Mouse (Mus musculus): ENCODE data around the gene Rfx7. TPM values are rescaled to one million over a fixed set of nuclear protein-coding genes. Genes with fewer than 3 reads are reported as not detected.
"Not testable (repeated sequence)": the region's sequence is repeated elsewhere in the genome, so short reads cannot be mapped to it uniquely, and the experiment has no call there.

Gene Rfx7
- polyA plus RNA-seq, 1 experiment from 2014 or later, result 15.0 TPM

DNA sequence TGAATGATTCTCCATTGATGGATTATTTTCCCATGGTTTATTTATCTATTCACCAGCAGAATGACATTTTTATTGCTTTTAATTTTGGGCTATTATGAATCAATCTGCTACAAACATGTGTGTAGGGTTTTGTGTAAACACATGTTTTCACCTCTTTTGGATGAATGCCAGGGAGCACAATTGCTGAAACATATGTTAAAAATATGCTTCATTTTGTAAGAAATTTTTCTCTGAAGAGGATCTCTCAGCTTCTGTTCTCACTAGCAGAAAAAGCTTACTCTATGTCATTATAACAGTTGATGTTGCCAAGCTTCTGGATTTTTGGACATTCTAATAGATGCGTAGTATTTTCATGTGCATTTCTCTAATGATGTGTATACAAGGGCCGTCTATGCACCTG lies 28.3 kb downstream of the Rfx7 start:
- H3K27ac ChIP-seq (replicated peaks), result no peak overlapping the region
- WGBS, result 81% methylated on average over 2 of the region's 2 CpGs
- no peaks in the 10 kb centered on the region for H3K4me1 ChIP-seq (replicated peaks)
- ATAC-seq (ENCODE audit: low read depth), result no peak
- no peak overlapping the region for H3K9ac ChIP-seq
- no peaks in the 10 kb centered on the region for H3K27me3 ChIP-seq
- H3K4me2 ChIP-seq, result no peak overlapping the region
- H3K36me3 ChIP-seq, result no peaks in the 10 kb centered on the region
- no peaks in the 10 kb centered on the region for H3K9me3 ChIP-seq
- no peak overlapping the region for H3K4me3 ChIP-seq

DNA sequence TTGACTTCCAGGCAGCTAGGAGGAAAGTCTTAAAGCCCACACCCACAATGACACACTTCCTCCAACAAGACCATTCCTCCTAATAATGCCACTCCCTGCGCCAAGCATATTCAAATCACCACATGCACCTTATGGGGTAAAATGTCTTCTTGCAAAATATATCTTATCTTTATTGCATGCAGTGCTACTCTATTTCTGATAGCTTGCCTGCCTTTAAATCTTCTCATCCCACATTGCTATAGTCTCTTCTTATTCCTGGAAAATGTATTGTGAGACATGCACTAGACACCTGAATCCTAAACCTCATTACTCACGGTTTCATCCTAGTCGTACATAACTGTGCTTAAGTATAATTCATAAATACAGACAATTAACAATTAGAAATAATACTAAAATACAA lies 31.2 kb downstream of the Rfx7 start:
- 94% methylated on average over 3 of the region's 3 CpGs for WGBS
- Histone ChIP-seq H3K9me3 (no peaks in the 10 kb centered on the region), H3K4me3 (no peak overlapping the region), H3K4me1 (replicated peaks) (no peaks in the 10 kb centered on the region), H3K36me3 (0 out of 2 replicates have a peak, but pooled peaks cover 3% of the 10 kb centered on the region), H3K27me3 (no peaks in the 10 kb centered on the region), H3K27ac (replicated peaks) (no peak overlapping the region), H3K9ac (no peak overlapping the region), H3K4me2 (no peak overlapping the region)
- ATAC-seq (ENCODE audit: low read depth), result no peak

DNA sequence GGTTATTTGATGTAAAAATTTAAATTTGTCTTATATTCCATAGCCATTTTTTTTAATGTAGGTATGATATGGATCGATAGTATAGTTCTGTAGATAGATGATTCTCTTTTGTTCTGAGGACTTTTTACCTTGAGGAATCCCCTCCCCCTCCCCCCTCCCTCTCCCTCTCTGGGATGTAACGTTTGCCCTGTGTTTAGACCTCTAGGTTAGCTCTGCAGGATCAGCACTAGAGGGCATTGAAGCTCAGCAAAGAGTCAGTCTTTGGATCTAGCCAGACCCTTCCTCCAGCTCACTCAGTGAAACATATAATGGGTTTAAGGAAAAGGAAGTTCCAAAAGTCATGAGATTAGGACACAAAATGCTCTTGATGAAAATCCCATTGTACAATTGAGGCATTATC lies 35.1 kb downstream of the Rfx7 start:
- Histone ChIP-seq H3K4me2 (no peak overlapping the region), H3K36me3 (0 out of 2 replicates have a peak, but pooled peaks cover 3% of the 10 kb centered on the region), H3K9ac (no peak overlapping the region), H3K4me3 (no peak overlapping the region), H3K27ac (replicated peaks) (no peak overlapping the region), H3K9me3 (no peaks in the 10 kb centered on the region), H3K4me1 (replicated peaks) (no peaks in the 10 kb centered on the region), H3K27me3 (no peaks in the 10 kb centered on the region)
- 63% methylated on average over 2 of the region's 2 CpGs for WGBS
- ATAC-seq (ENCODE audit: low read depth), result no peak

DNA sequence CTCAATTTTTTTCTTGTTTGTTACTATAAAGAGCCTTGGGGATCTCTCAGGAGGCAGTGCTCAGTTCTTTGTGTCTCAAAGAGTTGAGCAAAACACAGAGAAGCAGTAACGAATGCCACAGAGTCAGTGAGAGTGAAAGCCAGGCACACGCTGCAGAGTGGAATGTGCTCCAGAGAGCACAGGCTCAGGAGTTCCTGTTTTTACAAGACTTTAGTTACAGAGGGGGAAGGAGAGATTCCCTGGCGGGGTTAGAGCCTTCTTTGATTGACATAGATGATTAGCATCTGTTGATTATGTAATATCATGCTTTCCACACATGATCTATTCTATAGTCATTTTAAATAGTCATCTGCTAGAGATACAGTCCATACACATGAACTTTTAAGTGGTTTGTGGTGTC lies 48.2 kb downstream of the Rfx7 start:
- Histone ChIP-seq H3K4me2 (no peak overlapping the region), H3K27ac (replicated peaks) (no peak overlapping the region), H3K9me3 (no peaks in the 10 kb centered on the region), H3K9ac (no peak overlapping the region), H3K4me1 (replicated peaks) (no peaks in the 10 kb centered on the region), H3K27me3 (no peaks in the 10 kb centered on the region), H3K36me3 (peaks cover 5% of the 10 kb centered on the region; the same call in 1 of the 2 replicates), H3K4me3 (no peak overlapping the region)
- no peak for ATAC-seq (ENCODE audit: low read depth)
- WGBS, result 59% methylated on average over 3 of the region's 3 CpGs

DNA sequence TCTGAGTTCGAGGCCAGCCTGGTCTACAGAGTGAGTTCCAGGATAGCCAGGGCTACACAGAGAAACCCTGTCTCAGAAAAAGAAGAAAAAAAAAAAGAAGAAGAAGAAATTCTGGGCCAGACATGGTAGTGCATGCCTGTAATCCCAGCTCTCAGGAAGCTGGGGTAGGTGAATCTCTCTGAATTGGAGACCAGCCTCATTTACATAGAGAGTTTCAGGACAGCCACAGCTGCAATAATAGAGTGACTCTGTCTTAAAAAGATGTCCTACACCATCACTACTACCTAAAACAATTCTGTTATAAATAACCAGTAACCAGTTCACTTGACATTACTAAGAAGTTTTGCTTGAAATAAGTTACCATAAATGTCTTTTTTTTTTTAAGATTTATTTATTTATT lies 58.8 kb downstream of the Rfx7 start:
- 0 out of 2 replicates have a peak, but pooled peaks cover 3% of the 10 kb centered on the region for H3K36me3 ChIP-seq
- no peaks in the 10 kb centered on the region for H3K27me3 ChIP-seq
- no peak overlapping the region for H3K9ac ChIP-seq
- ATAC-seq (ENCODE audit: low read depth), result no peak
- no peak overlapping the region for H3K4me2 ChIP-seq
- 90% methylated on average over 1 of the region's 1 CpGs for WGBS
- no peaks in the 10 kb centered on the region for H3K4me1 ChIP-seq (replicated peaks)
- H3K9me3 ChIP-seq, result no peaks in the 10 kb centered on the region
- no peak overlapping the region for H3K4me3 ChIP-seq
- H3K27ac ChIP-seq (replicated peaks), result no peak overlapping the region

DNA sequence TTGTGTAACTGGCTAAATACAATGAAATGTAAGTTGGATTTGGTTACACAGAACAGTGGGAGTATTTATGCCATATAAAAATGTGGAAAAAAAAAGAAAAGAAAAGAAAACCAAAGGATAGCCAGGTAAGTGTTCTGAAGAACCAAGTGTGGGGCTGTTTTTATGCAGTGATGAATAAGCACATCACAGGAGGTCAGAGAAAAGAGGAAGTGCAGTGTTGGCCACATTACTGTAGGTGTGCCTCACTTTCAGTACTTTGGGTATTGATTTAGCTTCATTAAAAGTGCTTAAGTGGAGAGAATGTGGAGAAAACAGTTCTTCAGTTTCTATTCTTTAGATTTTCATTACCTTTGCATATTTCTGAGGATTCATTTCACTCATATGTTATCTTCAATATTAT lies 60.0 kb downstream of the Rfx7 start:
- Histone ChIP-seq H3K4me2 (no peak overlapping the region), H3K4me1 (replicated peaks) (no peaks in the 10 kb centered on the region), H3K9ac (no peak overlapping the region), H3K9me3 (no peaks in the 10 kb centered on the region), H3K4me3 (no peak overlapping the region), H3K27ac (replicated peaks) (no peak overlapping the region), H3K27me3 (no peaks in the 10 kb centered on the region), H3K36me3 (0 out of 2 replicates have a peak, but pooled peaks cover 8% of the 10 kb centered on the region)
- no peak for ATAC-seq (ENCODE audit: low read depth)

DNA sequence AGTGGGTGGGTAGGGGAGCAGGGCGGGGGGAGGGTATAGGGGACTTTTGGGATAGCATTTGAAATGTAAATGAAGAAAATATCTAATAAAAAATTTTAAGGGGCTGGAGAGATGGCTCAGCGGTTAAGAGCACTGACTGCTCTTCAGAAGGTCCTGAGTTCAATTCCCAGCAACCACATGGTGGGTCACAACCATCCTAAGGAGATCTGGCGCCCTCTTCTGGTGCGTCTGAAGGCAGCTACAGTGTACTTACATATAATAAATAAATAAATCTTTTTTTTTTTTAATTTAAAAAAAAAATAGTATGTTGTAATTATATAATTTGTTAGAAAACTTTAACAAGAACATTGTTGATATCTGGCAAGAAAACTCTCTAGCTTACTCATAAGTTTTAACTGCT lies 62.6 kb downstream of the Rfx7 start:
- not testable (repeated sequence) for H3K27me3 ChIP-seq; H3K27ac ChIP-seq (replicated peaks); ATAC-seq (ENCODE audit: low read depth); H3K4me1 ChIP-seq (replicated peaks); H3K9me3 ChIP-seq; H3K9ac ChIP-seq; H3K4me3 ChIP-seq; H3K4me2 ChIP-seq
- H3K36me3 ChIP-seq, result 0 out of 2 replicates have a peak, but pooled peaks cover 12% of the 10 kb centered on the region
- WGBS, result 86% methylated on average over 4 of the region's 4 CpGs

DNA sequence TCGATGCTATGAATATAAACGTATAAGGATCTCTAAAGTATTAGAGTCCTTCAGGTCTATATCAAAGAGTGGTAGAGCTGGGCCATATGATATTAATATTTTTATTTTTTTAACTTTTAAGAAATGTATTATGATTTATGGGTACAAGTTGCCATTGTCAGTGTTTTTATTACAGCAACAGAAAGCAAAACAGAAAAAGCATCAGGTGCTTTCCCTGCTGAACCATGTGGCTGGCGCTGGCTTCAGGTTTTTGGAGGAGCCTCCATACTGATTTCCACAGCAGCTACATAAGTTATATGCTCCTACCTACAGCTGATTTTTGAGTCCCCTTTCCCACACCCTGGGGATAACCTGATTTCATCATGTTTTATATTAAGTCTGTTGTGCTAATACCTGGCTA lies 68.1 kb downstream of the Rfx7 start:
- Histone ChIP-seq H3K36me3 (peaks cover 24% of the 10 kb centered on the region), H3K4me3 (no peak overlapping the region), H3K9ac (no peak overlapping the region), H3K4me1 (replicated peaks) (no peaks in the 10 kb centered on the region), H3K27me3 (no peaks in the 10 kb centered on the region), H3K4me2 (no peak overlapping the region), H3K9me3 (no peaks in the 10 kb centered on the region), H3K27ac (replicated peaks) (no peak overlapping the region)
- 97% methylated on average over 3 of the region's 3 CpGs for WGBS
- no peak for ATAC-seq (ENCODE audit: low read depth)

DNA sequence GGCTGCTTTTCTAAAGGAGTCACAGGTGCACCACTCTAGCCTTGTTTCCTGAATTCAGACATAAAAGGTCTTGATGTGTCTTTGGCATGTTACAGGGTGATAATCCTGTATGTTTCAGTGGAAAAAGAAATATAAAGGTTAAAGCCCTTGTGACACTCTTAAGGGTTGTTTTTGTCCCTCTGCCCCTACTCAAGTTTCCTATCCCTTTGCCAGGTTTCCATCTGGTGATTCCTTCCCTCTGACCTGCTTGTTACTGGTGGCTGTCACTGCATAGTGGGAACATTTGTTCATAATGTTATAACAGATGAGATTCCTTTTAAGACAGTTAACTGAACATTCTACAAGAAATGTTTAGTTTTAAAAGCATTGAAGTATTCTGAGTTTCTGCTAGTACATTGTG lies 77.7 kb downstream of the Rfx7 start:
- no peak overlapping the region for H3K9ac ChIP-seq
- H3K4me2 ChIP-seq, result no peak overlapping the region
- no peak for ATAC-seq (ENCODE audit: low read depth)
- H3K27ac ChIP-seq (replicated peaks), result no peak overlapping the region
- H3K4me1 ChIP-seq (replicated peaks), result no peaks in the 10 kb centered on the region
- no peaks in the 10 kb centered on the region for H3K27me3 ChIP-seq
- no peaks in the 10 kb centered on the region for H3K9me3 ChIP-seq
- peaks cover 25% of the 10 kb centered on the region for H3K36me3 ChIP-seq
- no peak overlapping the region for H3K4me3 ChIP-seq

DNA sequence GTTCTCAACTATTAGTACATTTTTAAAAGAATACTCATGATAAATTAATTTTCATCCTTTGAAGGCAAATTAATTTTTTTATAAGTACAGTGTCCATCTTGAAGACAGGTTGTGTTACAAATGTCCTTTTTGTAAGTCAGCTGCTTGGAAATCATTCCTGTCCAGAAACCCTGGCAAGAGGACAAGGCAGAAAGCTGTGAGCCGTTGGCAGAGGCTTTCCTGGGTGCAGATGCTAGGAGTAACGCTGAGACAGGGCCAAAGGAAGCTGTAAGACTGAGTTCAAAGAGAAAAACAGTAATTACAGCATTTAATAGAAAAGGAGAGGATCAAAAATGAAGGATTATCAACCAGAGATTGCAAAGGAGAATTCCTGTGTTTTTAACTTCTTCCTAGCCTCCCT lies 81.8 kb downstream of the Rfx7 start:
- 76% methylated on average over 2 of the region's 2 CpGs for WGBS
- no peak overlapping the region for H3K27ac ChIP-seq (replicated peaks)
- H3K36me3 ChIP-seq, result peaks cover 42% of the 10 kb centered on the region

DNA sequence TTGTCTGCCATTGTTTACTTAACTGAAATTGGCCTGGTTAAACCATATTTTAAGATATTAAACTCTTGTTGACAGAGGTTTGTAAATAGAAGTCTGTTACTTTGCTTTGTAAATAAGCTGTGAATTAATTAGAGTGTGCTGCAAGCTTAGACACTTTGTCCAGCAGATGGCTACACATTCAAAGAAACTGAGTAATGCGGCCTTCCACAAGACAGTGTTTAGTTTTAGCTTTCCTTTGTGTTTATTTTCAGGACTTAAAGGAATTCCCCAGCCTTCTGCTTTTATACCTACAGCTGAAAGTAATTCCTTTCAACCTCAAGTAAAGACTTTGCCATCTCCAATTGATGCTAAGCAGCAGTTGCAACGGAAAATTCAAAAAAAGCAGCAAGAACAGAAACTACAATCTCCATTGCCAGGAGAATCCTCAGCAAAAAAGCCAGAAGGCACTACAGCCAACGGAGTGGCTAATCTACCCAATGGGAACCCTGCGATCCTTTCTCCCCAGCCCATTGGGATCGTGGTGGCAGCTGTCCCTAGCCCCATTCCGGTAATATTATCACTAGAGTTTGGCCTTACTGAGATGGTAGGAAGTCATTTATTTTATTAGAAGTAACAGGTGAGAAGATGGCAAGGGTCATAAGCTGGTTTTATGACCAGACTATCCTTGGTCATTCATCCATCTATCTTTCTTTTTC lies 82.9 kb downstream of the Rfx7 start:
- H3K27ac ChIP-seq (replicated peaks), result no peak overlapping the region
- no peaks in the 10 kb centered on the region for H3K27me3 ChIP-seq
- no peaks in the 10 kb centered on the region for H3K9me3 ChIP-seq
- H3K4me2 ChIP-seq, result no peak overlapping the region
- no peaks in the 10 kb centered on the region; the same call in 1 of the 2 replicates for H3K4me1 ChIP-seq (replicated peaks)
- no peak for ATAC-seq (ENCODE audit: low read depth)
- H3K9ac ChIP-seq, result no peak overlapping the region
- WGBS, result 71% methylated on average over 6 of the region's 6 CpGs
- no peak overlapping the region for H3K4me3 ChIP-seq
- peaks cover 48% of the 10 kb centered on the region for H3K36me3 ChIP-seq

More for the DNA sequence above, 81.8 kb downstream of the Rfx7 start:
- no peaks in the 10 kb centered on the region for H3K27me3 ChIP-seq
- no peak overlapping the region for H3K9ac ChIP-seq
- no peak for ATAC-seq (ENCODE audit: low read depth)
- no peaks in the 10 kb centered on the region for H3K9me3 ChIP-seq
- no peak overlapping the region for H3K4me3 ChIP-seq
- no peaks in the 10 kb centered on the region; the same call in 1 of the 2 replicates for H3K4me1 ChIP-seq (replicated peaks)
- no peak overlapping the region for H3K4me2 ChIP-seq

DNA sequence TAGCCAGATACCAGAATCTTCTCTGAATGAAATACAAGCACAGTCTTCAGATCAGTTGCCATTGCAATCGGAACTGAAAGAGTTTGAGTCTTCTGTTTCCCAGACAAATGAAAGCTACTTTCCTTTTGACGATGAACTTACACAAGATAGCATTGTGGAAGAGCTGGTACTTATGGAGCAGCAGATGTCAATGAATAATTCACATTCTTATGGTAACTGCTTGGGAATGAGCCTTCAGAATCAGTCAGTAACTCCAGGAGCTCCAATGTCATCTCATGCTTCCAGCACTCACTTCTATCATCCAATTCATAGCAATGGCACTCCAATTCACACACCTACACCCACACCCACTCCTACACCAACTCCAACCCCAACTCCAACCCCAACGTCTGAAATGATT lies 86.0 kb downstream of the Rfx7 start:
- Histone ChIP-seq H3K9me3 (no peaks in the 10 kb centered on the region), H3K27ac (replicated peaks) (no peak overlapping the region), H3K36me3 (peaks cover 46% of the 10 kb centered on the region), H3K4me2 (no peak overlapping the region), H3K4me1 (replicated peaks) (no peaks in the 10 kb centered on the region; the same call in 1 of the 2 replicates), H3K4me3 (no peak overlapping the region), H3K27me3 (no peaks in the 10 kb centered on the region), H3K9ac (no peak overlapping the region)
- ATAC-seq (ENCODE audit: low read depth), result no peak
- WGBS, result 87% methylated on average over 3 of the region's 3 CpGs

DNA sequence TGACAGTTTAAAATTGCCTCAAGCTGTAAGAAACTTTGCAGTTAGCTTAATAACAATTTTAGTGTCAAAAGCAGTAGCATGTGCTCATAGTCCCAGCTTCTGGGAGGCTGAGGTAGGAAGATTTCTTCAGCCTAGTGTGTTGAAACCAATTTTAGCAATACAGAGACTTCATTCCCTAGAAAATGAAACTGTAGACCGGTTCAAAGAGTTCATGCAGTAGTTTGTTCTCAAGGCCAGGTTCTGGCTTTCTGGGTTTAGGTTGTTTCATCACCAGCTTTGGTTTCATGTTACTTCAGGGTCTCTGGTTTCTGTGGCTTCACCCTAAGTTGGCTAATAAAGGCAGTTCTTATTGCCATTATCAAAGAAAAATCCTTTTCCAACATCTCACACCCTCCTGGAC lies 91.6 kb downstream of the Rfx7 start:
- H3K27me3 ChIP-seq, result no peaks in the 10 kb centered on the region
- 82% methylated on average over 1 of the region's 1 CpGs for WGBS

More for the DNA sequence above, 91.6 kb downstream of the Rfx7 start:
- Histone ChIP-seq H3K4me3 (no peak overlapping the region), H3K4me2 (no peak overlapping the region), H3K9ac (no peak overlapping the region), H3K4me1 (replicated peaks) (peaks cover 14% of the 10 kb centered on the region), H3K9me3 (no peaks in the 10 kb centered on the region), H3K36me3 (peaks cover 22% of the 10 kb centered on the region), H3K27ac (replicated peaks) (no peak overlapping the region)
- no peak for ATAC-seq (ENCODE audit: low read depth)

Measured in neural tube, embryonic 13.5 days (tissue).